Mouse (Mus musculus) megakaryocyte, embryonic 14.5 days (primary cell): ENCODE data around the gene Mindy4. TPM values are rescaled to one million over a fixed set of nuclear protein-coding genes. Genes with fewer than 3 reads are reported as not detected.
A peak's percentile ranks its signal among the peaks of the same experiment; 100 is the strongest.

Experiments used
- H3K27me3 ChIP-seq: replicated peaks from 2 replicates; pipeline ENCODE3; 2012; ENCODE audit warnings: inconsistent platforms
- H3K36me3 ChIP-seq: replicated peaks from 2 replicates; pipeline ENCODE3; 2012; ENCODE audit warnings: low read length, inconsistent platforms, mixed read lengths
- H3K4me1 ChIP-seq: 2 replicates; pipeline ENCODE4 v1.6.1; 2012; ENCODE audit warnings: inconsistent platforms
- H3K4me3 ChIP-seq: replicated peaks from 2 replicates; pipeline ENCODE3; 2012; ENCODE audit warnings: moderate library complexity, mild to moderate bottlenecking, inconsistent platforms
- H3K9me3 ChIP-seq: 2 replicates; pipeline ENCODE4 v1.6.1; 2012; ENCODE audit warnings: inconsistent platforms
- FLI1 ChIP-seq: IDR thresholded peaks from 2 replicates; pipeline ENCODE4 v1.6.1; 2012; ENCODE audit warnings: low read length, inconsistent platforms, mixed read lengths
- GATA1 ChIP-seq: IDR thresholded peaks from 3 replicates; pipeline ENCODE4 v1.6.1; 2012; ENCODE audit warnings: mixed read lengths, low read length, inconsistent platforms, borderline replicate concordance
- polyA plus RNA-seq: library from polyadenylated mRNA; stranded (reverse); fragments of >175 nt; gene quantifications from 2 replicates; pipeline ENCODE4 v1.2.3, GENCODE M21; 2012; ENCODE audit warnings: low replicate concordance; ENCODE audit not compliant: insufficient read depth

Mindy4 gene
- polyA plus RNA-seq, 1 experiment: 0.10 TPM

GRCm38 (mm10) chr6:55250809-55251208 is 47.6 kb downstream of the Mindy4 start:
- H3K27me3 ChIP-seq: peaks cover 7% of the 10 kb centered on the region
- H3K4me3 ChIP-seq: no peak overlapping the region
- peaks cover 7% of the 10 kb centered on the region for H3K36me3 ChIP-seq
- TF ChIP-seq GATA1 (no peak), FLI1 (no peak)
- peaks cover 65% of the 10 kb centered on the region for H3K4me1 ChIP-seq
- H3K9me3 ChIP-seq: peaks cover 7% of the 10 kb centered on the region; the same call in 1 of the 2 replicates

GRCm38 (mm10) chr6:55251596-55251995 is 48.4 kb downstream of the Mindy4 start:
- H3K27me3 ChIP-seq: peaks cover 7% of the 10 kb centered on the region
- TF ChIP-seq GATA1: no peak
- no peak overlapping the region for H3K4me3 ChIP-seq
- H3K36me3 ChIP-seq: peaks cover 7% of the 10 kb centered on the region
- peaks cover 68% of the 10 kb centered on the region for H3K4me1 ChIP-seq
- peaks cover 7% of the 10 kb centered on the region; the same call in 1 of the 2 replicates for H3K9me3 ChIP-seq

- H3K9me3 ChIP-seq: peaks cover 7% of the 10 kb centered on the region; the same call in 1 of the 2 replicates
- H3K4me1 ChIP-seq: peaks cover 70% of the 10 kb centered on the region
- no peak overlapping the region for H3K4me3 ChIP-seq
- peaks cover 3% of the 10 kb centered on the region for H3K27me3 ChIP-seq
- peaks cover 7% of the 10 kb centered on the region for H3K36me3 ChIP-seq
- TF ChIP-seq FLI1 (no peak), GATA1 (no peak)
Measured at GRCm38 (mm10) chr6:55252731-55253247, 49.6 kb downstream of the Mindy4 start.

- Histone ChIP-seq H3K4me3 (peak overlapping the region; percentile 73), H3K4me1 (peaks cover 88% of the 10 kb centered on the region), H3K27me3 (peaks cover 3% of the 10 kb centered on the region), H3K9me3 (no peaks in the 10 kb centered on the region), H3K36me3 (no peaks in the 10 kb centered on the region)
- TF ChIP-seq FLI1: no peak
- TF ChIP-seq GATA1: no peak
Measured at GRCm38 (mm10) chr6:55256500-55257191, 53.5 kb downstream of the Mindy4 start.

- Histone ChIP-seq H3K4me3 (peak overlapping the region; percentile 73), H3K27me3 (peaks cover 3% of the 10 kb centered on the region), H3K9me3 (no peaks in the 10 kb centered on the region), H3K4me1 (peaks cover 88% of the 10 kb centered on the region), H3K36me3 (no peaks in the 10 kb centered on the region)
- TF ChIP-seq GATA1: no peak
- no peak for TF ChIP-seq FLI1
Measured at GRCm38 (mm10) chr6:55257246-55257645, 54.1 kb downstream of the Mindy4 start.

- Histone ChIP-seq H3K27me3 (no peaks in the 10 kb centered on the region), H3K36me3 (peaks cover 2% of the 10 kb centered on the region), H3K4me1 (peaks cover 94% of the 10 kb centered on the region), H3K4me3 (peak overlapping the region; percentile 11), H3K9me3 (no peaks in the 10 kb centered on the region)
- TF ChIP-seq GATA1: no peak
- TF ChIP-seq FLI1: no peak
Measured at GRCm38 (mm10) chr6:55258428-55259325, 55.5 kb downstream of the Mindy4 start.

GRCm38 (mm10) chr6:55262161-55262560 is 59.0 kb downstream of the Mindy4 start:
- no peak overlapping the region for H3K4me3 ChIP-seq
- H3K9me3 ChIP-seq: 0 out of 2 replicates have a peak, but pooled peaks cover 2% of the 10 kb centered on the region
- TF ChIP-seq GATA1 (no peak), FLI1 (no peak)
- H3K4me1 ChIP-seq: peaks cover 78% of the 10 kb centered on the region
- peaks cover 6% of the 10 kb centered on the region for H3K36me3 ChIP-seq
- no peaks in the 10 kb centered on the region for H3K27me3 ChIP-seq

GRCm38 (mm10) chr6:55263490-55264046 is 60.4 kb downstream of the Mindy4 start:
- TF ChIP-seq GATA1: no peak
- no peak for TF ChIP-seq FLI1
- Histone ChIP-seq H3K27me3 (no peaks in the 10 kb centered on the region), H3K9me3 (0 out of 2 replicates have a peak, but pooled peaks cover 2% of the 10 kb centered on the region), H3K4me1 (peaks cover 64% of the 10 kb centered on the region), H3K36me3 (peaks cover 6% of the 10 kb centered on the region), H3K4me3 (no peak overlapping the region)

- H3K4me3 ChIP-seq: no peak overlapping the region
- TF ChIP-seq FLI1 (no peak), GATA1 (no peak)
Measured at GRCm38 (mm10) chr6:55264741-55265366, 61.7 kb downstream of the Mindy4 start.

More at GRCm38 (mm10) chr6:55264741-55265366, 61.7 kb downstream of the Mindy4 start:
- H3K27me3 ChIP-seq: no peaks in the 10 kb centered on the region
- peaks cover 6% of the 10 kb centered on the region for H3K36me3 ChIP-seq
- peaks cover 51% of the 10 kb centered on the region for H3K4me1 ChIP-seq
- H3K9me3 ChIP-seq: 0 out of 2 replicates have a peak, but pooled peaks cover 2% of the 10 kb centered on the region
